Mouse (Mus musculus) kidney, postnatal 25 days (tissue): Measurements from ENCODE around the gene Gm28051.

Experiments used
- DNase-seq, 2 experiments: peaks; one replicate each; pipeline ENCODE4 v3.0.0; 2021; ENCODE audit warnings: mixed read lengths in 2 of 2

Gene Gm28051

GRCm38 (mm10) chr12:102683438-102683837 lies 74.1 kb downstream of the Gm28051 start:
- DNase-seq = peak; percentile 52 to 71

DNA sequence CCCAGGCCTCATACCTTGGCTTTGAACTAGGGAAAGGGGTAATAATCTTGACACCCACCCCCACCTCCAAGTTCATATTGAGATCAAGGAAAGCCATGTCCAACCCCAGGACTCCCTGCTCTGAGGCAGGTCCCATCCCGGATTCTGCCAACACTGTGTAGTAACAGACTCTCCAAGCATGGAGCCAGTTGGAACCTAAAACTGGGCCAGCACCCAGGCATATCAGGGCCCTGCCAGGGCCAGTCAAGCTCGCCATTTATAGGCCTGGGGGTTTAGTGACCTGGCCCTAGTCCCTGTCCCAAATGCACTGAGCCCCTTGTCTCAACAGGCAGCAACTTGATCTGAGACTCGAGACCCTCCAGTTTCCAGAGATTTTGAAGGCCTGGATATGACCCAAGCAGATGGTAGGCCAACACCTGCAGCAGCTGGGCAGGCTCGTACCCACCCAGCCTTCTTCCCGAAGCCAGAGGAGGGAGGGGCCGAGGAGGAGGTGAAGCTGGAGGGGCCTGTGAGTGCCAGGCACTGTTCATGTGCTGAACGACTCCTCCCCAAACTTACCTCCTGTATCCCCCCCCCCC lies 74.8 kb downstream of the Gm28051 start:
- no peak for DNase-seq

DNA sequence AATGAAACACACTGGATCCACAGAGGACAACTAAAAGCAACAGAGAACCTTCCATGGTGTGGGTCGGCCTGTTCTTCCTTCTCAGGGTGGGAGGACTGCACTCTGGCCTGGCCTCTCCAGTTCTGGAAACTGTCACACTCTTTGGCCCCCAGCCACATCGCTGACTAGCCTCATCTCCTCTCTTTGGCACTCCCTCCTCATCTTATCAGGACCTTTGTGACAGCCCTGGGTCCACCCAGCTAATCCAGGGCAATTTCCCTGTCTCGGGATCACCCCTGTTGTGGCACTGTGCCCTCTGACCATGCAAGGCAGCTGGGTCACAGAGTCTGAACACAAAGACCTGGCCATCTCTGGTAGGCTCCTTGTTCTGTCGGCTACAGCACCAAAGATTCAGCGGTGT lies 75.5 kb downstream of the Gm28051 start:
- DNase-seq = peak in 1 of 2 experiments; percentile 32

GRCm38 (mm10) chr12:102681590-102681989 lies 76.0 kb downstream of the Gm28051 start:
- peak in 1 of 2 experiments; percentile 56 for DNase-seq

DNA sequence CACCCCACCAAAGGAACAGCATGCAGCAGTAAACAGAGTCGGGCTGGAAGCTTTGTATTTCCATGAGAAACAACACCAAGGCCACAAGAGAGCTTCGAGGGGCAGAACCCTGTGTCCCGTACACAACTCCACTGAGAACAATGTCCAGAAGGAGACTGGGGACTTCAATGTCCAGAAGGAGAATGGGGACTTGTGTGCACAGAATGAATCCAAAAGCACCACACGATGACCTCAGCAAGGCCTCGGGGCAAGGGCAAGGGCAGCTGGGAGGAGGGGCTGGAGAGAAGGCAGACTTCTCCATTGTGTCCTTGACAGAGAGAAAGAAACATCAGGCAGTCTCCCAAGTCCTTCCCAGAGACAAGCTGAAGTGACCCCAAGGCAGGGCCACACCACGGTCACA lies 78.7 kb downstream of the Gm28051 start:
- no peak for DNase-seq

GRCm38 (mm10) chr12:102677089-102677488 lies 80.5 kb downstream of the Gm28051 start:
- DNase-seq = no peak

GRCm38 (mm10) chr12:102674556-102674955 lies 83.0 kb downstream of the Gm28051 start:
- DNase-seq = no peak

GRCm38 (mm10) chr12:102674123-102674522 lies 83.4 kb downstream of the Gm28051 start:
- DNase-seq = no peak

GRCm38 (mm10) chr12:102672857-102673839 lies 84.4 kb downstream of the Gm28051 start:
- DNase-seq = peak; percentile 58 to 83

DNA sequence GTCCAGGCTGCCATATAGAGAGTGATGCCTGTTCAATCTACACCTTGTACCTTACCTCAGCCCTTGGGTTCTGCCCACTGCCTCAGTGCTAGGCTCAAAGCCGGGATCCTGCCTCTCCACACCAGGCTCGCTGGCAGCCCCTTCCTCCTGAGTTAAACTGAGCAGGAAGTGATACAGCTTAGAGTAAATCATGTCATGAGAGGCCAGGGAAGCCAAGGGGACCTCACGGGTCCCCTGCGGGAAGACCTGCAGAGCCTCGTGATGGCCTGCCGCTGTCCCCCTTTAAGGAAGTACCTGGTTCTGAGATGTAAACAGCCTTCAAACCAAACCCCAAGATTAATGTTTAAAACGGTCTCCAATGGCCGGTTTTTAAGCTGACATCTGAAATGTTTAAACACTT lies 85.4 kb downstream of the Gm28051 start:
- no peak for DNase-seq

GRCm38 (mm10) chr12:102670848-102671247 lies 86.7 kb downstream of the Gm28051 start:
- DNase-seq = no peak
